8 mouse cellular contexts compared by ENCODE assay signal in the genomic region with DNA sequence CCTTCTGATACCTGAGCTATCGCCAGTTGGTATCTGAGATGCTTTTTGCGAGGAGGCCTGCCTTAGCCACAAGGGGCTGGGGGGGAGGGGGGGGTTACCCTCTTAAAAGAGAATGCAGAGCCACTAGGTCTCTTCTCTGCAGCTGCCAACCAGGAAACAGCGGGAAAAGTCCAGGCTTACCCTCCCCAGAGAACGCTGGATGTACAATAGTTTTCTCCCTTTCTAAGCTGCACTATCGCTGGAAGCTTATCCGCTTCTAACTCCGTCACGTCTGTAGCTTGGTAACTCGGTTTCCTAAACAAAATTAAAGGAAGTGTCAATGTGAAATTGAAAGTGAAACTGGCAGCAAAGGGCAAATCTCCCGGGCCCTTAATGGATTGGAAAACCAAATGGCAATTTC.
DNase-seq lines count a peak whose midpoint lies in the region; ATAC-seq and TF ChIP-seq lines count a peak whose summit lies in the region.

No protein-coding gene starts in this region.

- intact Hi-C loops in left cerebral cortex, postnatal 36 days (cut with DNase I) = no loop called here

- peak overlapping the region; percentile 79 for H3K27ac ChIP-seq in brown adipose tissue, adult 24 weeks (replicated peaks; ENCODE audit: low read depth, low read length)
- no peak overlapping the region for H3K27ac ChIP-seq in hindbrain, embryonic 14.5 days

- H3K4me2 ChIP-seq in hindbrain, embryonic 14.5 days (replicated peaks) = 0 out of 2 replicates have a peak overlapping the region, but pooled peaks have one; percentile 13

- H3K36me3 ChIP-seq in hindbrain, embryonic 14.5 days (replicated peaks; ENCODE audit: control insufficient read depth, insufficient read depth) = no peaks in the 10 kb centered on the region

- peak overlapping the region; percentile 43 for H3K4me3 ChIP-seq in brown adipose tissue, adult 24 weeks (ENCODE audit: insufficient read depth, low read depth, low read length)
- no peak overlapping the region for H3K4me3 ChIP-seq in hindbrain, embryonic 14.5 days (replicated peaks; ENCODE audit: low read length)
- H3K4me3 ChIP-seq in lung, adult 2 months (replicated peaks; ENCODE audit: extremely low read depth, low read depth, low read length) = peak overlapping the region; percentile 78

- 61% methylated on average over 10 of the region's 10 CpGs for WGBS in hindbrain, embryonic 14.5 days
- WGBS in lung, adult 2 months = 31% methylated on average over 10 of the region's 10 CpGs

- no peak for TF ChIP-seq CTCF in lung, adult 2 months (IDR thresholded peaks at IDR 0.05; ENCODE audit: insufficient read depth, low read length)

- TF ChIP-seq POLR2A in lung, adult 2 months (IDR thresholded peaks at IDR 0.05; ENCODE audit: borderline replicate concordance, extremely low read depth, low read depth, low read length) = no peak

- no peaks in the 10 kb centered on the region for H3K27me3 ChIP-seq in hindbrain, embryonic 14.5 days (ENCODE audit: control insufficient read depth, insufficient read depth, low read length)

- H3K9me3 ChIP-seq in hindbrain, embryonic 14.5 days (ENCODE audit: control insufficient read depth, low read length) = no peaks in the 10 kb centered on the region

- H3K4me1 ChIP-seq in brown adipose tissue, adult 24 weeks (ENCODE audit: control insufficient read depth, insufficient read depth, insufficient read length, low read length) = peaks cover 7% of the 10 kb centered on the region
- peaks cover 7% of the 10 kb centered on the region; the same call in 1 of the 2 replicates for H3K4me1 ChIP-seq in hindbrain, embryonic 14.5 days (replicated peaks; ENCODE audit: control insufficient read depth, insufficient read depth, low read length)
- H3K4me1 ChIP-seq in lung, adult 2 months (ENCODE audit: control insufficient read depth, insufficient read depth, low read length) = no peaks in the 10 kb centered on the region; the same call in 1 of the 2 replicates

- peak; percentile 88 for ATAC-seq in CD4-positive, CD25-positive, alpha-beta regulatory T cell, adult 4 months
- no peak for ATAC-seq in hindbrain, embryonic 14.5 days (ENCODE audit: low FRiP score)

- no peak for DNase-seq in hindbrain, embryonic 14.5 days (ENCODE audit: low spot score)
- DNase-seq in lung, adult 2 months = peak; percentile 8
- peak; percentile 26 for DNase-seq in thymus, postnatal 25 days
- no peak for DNase-seq in testis, postnatal 10 days (ENCODE audit: low spot score)
- DNase-seq in left cerebral cortex, postnatal 36 days (ENCODE audit: low spot score in 2 of 2) = no peak
- DNase-seq in ovary, postnatal 14 days (ENCODE audit: low spot score) = no peak

- no peak overlapping the region for H3K9ac ChIP-seq in hindbrain, embryonic 14.5 days

Comparison
In these comparisons a context has a peak if more than half of its experiments do, and no peak if none do; other contexts are left out.
1. DNase-seq: peak in lung, adult 2 months (single experiment) and thymus, postnatal 25 days (single experiment); none in hindbrain, embryonic 14.5 days (single experiment), testis, postnatal 10 days (single experiment), left cerebral cortex, postnatal 36 days (0 of 2) and ovary, postnatal 14 days (single experiment).